Mouse (Mus musculus) left cerebral cortex, postnatal 14 days (tissue): ENCODE measurements around the gene Arhgap22. TPM values are rescaled to one million over a fixed set of nuclear protein-coding genes. Genes with fewer than 3 reads are reported as not detected.

Experiments used
- DNase-seq, 2 experiments: peaks; one replicate each; pipeline ENCODE4 v3.0.0; 2021 to 2022; ENCODE audit warnings: low spot score in 2 of 2, mixed read lengths in 1 of 2
- intact Hi-C: fragments of 180-260 bp; cut with DNase I; formaldehyde crosslinking; loops from one replicate; pipeline ENCODE4 v1.15.1; 2025
- total RNA-seq, 2 experiments: library from RNA; stranded (reverse); gene quantifications; 2 replicates each; pipeline ENCODE4 v1.2.3; 2021

The Arhgap22 gene
- total RNA-seq, 2 experiments from 2014 or later, result 8.8 to 11.4 TPM

DNA sequence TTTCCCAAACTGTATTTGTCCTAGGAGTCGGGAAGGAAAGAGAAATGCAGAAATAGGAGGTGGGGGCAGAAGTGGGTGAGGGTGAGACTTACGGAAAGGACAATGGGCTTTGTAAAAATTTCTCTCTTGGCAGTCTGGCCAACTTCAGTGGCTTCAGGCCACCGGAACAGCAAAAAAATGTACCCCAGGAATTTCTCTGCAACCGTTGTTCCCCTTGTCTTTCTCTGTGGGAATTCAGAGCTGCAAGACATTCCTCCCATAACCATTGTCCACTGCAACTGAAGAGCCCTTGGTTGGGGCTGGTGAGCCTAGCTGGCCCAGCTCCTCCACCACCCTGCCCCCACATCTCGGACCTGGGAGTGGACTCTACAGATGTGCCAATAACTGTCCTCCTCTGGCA lies 101.3 kb downstream of the Arhgap22 start:
- DNase-seq, result no peak
- intact Hi-C loops, result no loop called here

DNA sequence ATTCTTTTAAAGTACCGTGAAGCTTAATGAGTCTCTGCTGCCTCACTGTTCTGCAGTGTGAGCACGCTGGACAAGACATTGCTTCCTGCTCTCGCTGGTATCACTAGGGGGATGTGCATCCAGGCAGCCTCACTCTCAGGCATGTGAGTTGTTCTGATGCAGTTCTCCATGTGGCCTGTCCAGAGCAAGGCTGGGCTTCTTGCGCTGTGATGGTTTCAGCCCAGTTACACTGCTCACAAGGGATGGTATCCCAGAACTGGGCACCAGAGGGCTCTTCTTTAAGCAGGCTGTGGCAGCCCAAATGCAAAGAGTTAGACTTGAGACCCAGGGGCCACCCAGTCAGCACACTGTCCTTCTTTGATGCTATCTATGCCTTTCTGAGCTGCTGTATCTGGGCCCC lies 101.9 kb downstream of the Arhgap22 start:
- intact Hi-C loops, result no loop called here
- no peak for DNase-seq

GRCm38 (mm10) chr14:33317946-33318345 lies 104.1 kb downstream of the Arhgap22 start:
- DNase-seq, result no peak
- intact Hi-C loops, result no loop called here

GRCm38 (mm10) chr14:33319541-33320521 lies 106.0 kb downstream of the Arhgap22 start:
- DNase-seq, result peak; percentile 72 to 74
- intact Hi-C loops, result no loop called here

- intact Hi-C loops, result no loop called here
Measured at GRCm38 (mm10) chr14:33320856-33321255, 107.0 kb downstream of the Arhgap22 start.

DNA sequence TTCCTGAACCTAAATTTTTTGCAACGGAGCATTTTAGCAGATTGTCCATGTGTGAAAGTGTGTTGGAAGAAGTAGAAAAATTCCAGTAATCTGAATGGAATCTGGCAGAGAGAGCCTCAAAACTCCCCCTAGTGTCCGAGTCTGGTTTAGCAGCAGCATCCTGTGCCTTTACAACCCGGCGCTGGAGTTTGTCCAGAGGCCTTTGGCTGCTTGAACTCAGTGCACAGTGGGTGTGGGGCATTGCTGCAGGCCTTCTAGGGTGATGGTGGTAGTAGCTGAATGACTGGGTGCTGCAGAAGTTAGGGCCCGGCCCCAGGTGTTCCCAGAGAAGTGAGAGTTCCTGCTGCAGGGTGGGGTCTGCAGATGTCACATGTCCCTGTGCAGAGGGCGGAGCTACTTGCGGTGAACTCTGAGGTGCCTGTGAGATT lies 108.8 kb downstream of the Arhgap22 start:
- intact Hi-C loops, result no loop called here
- DNase-seq, result peak; percentile 73 to 81

More at GRCm38 (mm10) chr14:33320856-33321255, 107.0 kb downstream of the Arhgap22 start:
- no peak for DNase-seq

DNA sequence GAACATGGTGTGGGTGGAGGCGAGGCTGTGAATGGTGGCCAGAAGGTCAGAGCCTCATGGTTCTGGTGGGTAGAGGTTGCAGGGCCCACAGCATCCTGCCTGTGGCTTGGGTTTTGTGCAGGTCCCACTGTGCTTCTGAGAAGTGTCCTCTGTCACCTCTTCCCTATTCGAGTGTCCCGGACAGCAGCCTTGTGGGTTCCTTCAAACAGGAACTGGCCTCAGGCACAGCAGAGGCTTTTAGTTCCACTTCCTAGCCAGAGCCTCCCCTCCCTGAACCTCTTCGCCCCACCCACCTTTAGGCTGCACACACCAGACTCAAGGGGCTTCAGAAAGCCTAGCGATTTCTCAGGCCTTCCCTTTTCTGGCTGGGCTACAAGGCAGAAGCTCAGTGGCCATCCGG lies 110.7 kb downstream of the Arhgap22 start:
- no peak for DNase-seq
- intact Hi-C loops, result no loop called here

DNA sequence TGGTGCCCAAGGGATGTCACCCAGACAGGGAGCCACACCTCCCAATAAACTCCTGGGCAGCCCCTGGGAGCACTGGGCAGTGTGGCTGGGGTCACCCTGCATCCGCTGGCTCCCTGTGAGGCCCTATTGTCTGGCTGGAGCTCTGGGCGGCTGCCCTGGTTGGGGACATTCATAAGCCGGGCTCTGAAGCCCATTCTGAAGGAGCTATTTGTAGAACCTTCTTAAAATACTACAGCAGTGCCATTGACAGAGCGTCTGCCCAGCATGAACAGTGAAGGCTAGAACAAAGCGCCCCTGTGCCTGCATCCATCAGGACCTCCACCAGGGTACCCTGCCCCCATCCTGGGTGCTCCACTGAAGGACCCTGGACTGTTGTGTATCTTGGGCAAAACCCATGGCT lies 114.5 kb downstream of the Arhgap22 start:
- intact Hi-C loops, result no loop called here
- DNase-seq, result peak; percentile 47 to 54

DNA sequence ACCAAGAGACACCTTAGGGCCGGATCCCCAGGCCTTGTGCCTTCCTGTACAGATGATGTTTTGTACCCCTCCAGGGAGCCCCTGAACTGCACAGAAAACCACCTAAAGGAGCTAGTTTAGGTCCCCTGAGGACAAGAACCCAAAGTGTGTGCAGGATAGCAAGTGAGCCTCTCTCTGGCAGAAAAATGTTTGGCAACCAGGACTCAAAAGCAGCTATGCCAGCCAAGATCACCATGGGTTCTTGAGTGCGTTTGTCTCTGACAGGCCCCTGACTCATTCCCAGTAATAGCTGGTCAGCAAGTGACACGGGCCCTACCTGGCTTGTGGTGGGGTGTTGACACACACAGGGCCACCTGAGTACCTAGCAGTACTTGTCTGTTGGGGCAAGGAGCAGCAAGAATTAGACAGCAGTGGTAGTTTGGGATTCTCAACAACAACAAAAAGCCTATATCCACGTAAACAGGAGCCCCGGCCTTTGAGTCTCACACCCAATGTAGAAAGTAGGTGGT lies 115.5 kb downstream of the Arhgap22 start:
- DNase-seq, result no peak
- intact Hi-C loops, result no loop called here

DNA sequence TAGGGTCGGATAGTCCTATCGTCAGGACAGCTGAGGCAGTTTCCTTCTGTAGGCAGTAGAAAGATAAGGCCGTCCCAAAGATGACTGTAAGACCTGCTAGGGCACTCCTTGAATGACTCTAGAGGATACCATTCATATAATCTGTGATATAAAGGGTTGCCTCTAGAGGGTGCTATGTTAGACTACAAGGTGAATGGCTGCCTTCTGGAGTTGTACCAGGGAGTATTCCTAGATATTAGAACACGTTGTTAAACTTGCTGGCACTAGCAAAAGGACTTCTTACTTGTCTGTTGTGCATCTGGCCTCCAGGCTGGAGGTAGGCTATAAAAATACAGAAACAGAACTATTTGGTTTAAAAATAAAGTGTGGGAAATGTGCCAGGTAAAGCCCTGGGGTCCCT lies 117.2 kb downstream of the Arhgap22 start:
- intact Hi-C loops, result no loop called here
- no peak for DNase-seq

DNA sequence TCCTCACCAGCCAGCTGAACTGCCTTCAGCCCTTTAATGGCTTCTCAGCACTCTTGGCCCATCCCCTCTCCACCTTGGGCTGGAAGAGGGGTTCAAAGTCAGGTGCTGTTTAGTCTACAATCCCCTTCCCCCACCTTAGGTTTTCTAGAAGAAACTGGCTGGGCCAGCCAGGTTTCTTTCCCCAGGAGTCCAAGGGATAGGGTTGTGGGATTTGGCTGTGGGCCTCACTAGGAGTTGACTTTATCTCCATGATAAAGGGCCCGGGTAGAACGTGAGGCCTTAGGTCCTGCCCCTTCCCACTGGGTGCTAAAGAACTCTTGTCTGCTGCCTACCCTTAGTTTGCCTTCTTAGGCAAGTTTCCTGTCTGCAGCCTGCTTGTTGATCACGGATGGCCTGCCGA lies 117.8 kb downstream of the Arhgap22 start:
- intact Hi-C loops, result no loop called here
- DNase-seq, result no peak

DNA sequence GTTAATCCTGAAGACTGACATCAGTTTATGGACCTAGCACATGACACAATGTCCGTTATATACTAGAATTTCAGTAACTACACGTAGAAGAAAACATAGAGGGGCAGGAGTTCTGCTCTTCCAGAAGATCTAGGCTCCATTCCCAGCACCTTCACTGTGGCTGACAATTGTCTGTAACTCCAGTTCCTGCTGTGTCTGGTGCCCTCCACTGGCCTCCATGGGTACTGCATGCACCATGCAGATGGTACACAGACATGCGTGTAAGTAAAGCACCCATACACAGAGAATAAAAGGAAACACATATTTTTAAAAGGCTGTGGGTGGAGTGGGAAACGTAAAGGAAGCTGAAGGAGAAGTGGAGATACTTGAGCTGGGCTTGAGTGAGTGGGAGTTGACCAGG lies 120.0 kb downstream of the Arhgap22 start:
- no peak for DNase-seq

GRCm38 (mm10) chr14:33334402-33334801 lies 120.6 kb downstream of the Arhgap22 start:
- DNase-seq, result no peak
- intact Hi-C loops, result no loop called here

More for the DNA sequence above, 120.0 kb downstream of the Arhgap22 start:
- intact Hi-C loops, result no loop called here

- intact Hi-C loops, result no loop called here
- DNase-seq, result no peak
Measured at GRCm38 (mm10) chr14:33335733-33336132, 121.9 kb downstream of the Arhgap22 start.

- DNase-seq, result no peak
- intact Hi-C loops, result no loop called here
Measured at GRCm38 (mm10) chr14:33338684-33339083, 124.9 kb downstream of the Arhgap22 start.

DNA sequence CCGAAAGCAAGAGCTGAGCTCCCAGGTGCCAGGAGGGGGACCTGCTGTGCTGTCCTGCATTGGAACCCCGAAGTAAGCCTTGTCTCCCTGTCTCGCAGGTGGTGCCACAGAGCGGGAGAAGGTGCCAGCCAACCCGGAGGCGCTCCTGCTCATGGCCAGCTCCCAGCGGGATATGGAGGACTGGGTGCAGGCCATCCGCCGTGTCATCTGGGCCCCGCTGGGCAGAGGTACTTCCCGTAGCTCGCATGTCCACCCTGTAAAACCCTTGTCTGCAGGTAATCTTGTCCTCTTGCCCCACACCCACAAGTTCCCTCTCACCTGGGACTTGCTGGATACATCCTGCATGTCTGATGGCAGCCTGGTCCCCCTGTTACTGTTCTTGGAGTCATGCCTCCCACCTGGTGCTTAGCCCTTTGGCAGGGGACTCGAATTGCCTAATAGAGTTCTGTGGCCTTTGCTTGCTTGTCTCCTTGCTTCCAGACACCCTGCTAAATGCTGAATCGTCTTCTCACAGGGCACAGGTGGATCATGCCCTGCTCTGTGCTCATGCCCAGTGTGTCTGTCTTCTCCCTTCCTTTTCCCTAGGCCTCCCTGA lies 129.4 kb downstream of the Arhgap22 start:
- DNase-seq, result no peak
- intact Hi-C loops, result no loop called here

- intact Hi-C loops, result no loop called here
- DNase-seq, result no peak
Measured at GRCm38 (mm10) chr14:33346546-33346945, 132.7 kb downstream of the Arhgap22 start.

GRCm38 (mm10) chr14:33347738-33348137 lies 133.9 kb downstream of the Arhgap22 start:
- DNase-seq, result no peak
- intact Hi-C loops, result no loop called here

GRCm38 (mm10) chr14:33348146-33348545 lies 134.3 kb downstream of the Arhgap22 start:
- DNase-seq, result no peak
- intact Hi-C loops, result no loop called here

DNA sequence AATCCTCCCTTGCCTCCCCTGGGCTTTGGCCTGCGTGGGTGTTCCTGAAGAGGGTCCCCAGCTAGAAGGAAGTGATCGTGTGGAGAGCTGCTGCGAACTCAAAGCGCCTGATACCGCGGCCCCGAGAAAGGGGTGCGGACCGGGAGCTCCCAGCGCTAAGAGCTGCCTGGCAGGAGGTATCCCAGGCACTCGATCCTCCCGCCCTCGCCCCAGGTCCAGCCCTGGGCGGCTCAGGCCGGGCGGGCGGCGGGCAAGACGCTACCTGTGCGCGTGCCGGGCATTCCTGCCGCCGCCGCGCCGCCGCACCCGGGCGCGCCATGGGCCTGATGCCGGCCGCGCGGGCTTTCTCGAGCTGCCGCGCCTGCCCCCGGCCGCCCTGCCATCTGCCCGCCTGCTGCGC lies 137.2 kb downstream of the Arhgap22 start:
- intact Hi-C loops, result no loop called here

More for the DNA sequence above, 137.2 kb downstream of the Arhgap22 start:
- no peak for DNase-seq
